Mouse (Mus musculus) CD4-positive, CD25-positive, alpha-beta regulatory T cell, adult 4 months (primary cell): ENCODE data around the gene Arsb. TPM values are rescaled to one million over a fixed set of nuclear protein-coding genes. Genes with fewer than 3 reads are reported as not detected.
"Not testable (repeated sequence)": the region's sequence is repeated elsewhere in the genome, so short reads cannot be mapped to it uniquely, and the experiment has no call there.

Source experiments
- ATAC-seq: one replicate; pipeline ENCODE4 v1.8.0; 2017
- polyA plus RNA-seq, 2 experiments: library from polyadenylated mRNA; unstranded; fragments of 100-300 nt; shearing (Covaris generic); gene quantifications; one replicate each; pipeline ENCODE4 v1.2.1; 2017

The Arsb gene
- polyA plus RNA-seq, 2 experiments from 2014 or later, result 8.7 to 9.1 TPM

GRCm38 (mm10) chr13:93792945-93793642, 21.7 kb downstream of the Arsb start:
- peak; percentile 41 for ATAC-seq

- no peak for ATAC-seq
Observed at GRCm38 (mm10) chr13:93793643-93794182, 22.3 kb downstream of the Arsb start.

GRCm38 (mm10) chr13:93797011-93797600, 25.7 kb downstream of the Arsb start:
- ATAC-seq, result no peak

GRCm38 (mm10) chr13:93810311-93810710, 38.9 kb downstream of the Arsb start:
- ATAC-seq, result not testable (repeated sequence)

GRCm38 (mm10) chr13:93814081-93814480, 42.7 kb downstream of the Arsb start:
- no peak for ATAC-seq

GRCm38 (mm10) chr13:93814676-93815075, 43.2 kb downstream of the Arsb start:
- ATAC-seq, result peak; percentile 37

GRCm38 (mm10) chr13:93815128-93815527, 43.7 kb downstream of the Arsb start:
- no peak for ATAC-seq

GRCm38 (mm10) chr13:93816127-93816526, 44.7 kb downstream of the Arsb start:
- no peak for ATAC-seq

- no peak for ATAC-seq
Observed at GRCm38 (mm10) chr13:93816688-93817331, 45.4 kb downstream of the Arsb start.

GRCm38 (mm10) chr13:93820173-93820572, 48.7 kb downstream of the Arsb start:
- no peak for ATAC-seq

GRCm38 (mm10) chr13:93822001-93822400, 50.6 kb downstream of the Arsb start:
- no peak for ATAC-seq

- no peak for ATAC-seq
Observed at GRCm38 (mm10) chr13:93825792-93826558, 54.5 kb downstream of the Arsb start.

- no peak for ATAC-seq
Observed at GRCm38 (mm10) chr13:93827745-93828144, 56.3 kb downstream of the Arsb start.

- no peak for ATAC-seq
Observed at GRCm38 (mm10) chr13:93829565-93830293, 58.3 kb downstream of the Arsb start.

GRCm38 (mm10) chr13:93830294-93830645, 58.8 kb downstream of the Arsb start:
- no peak for ATAC-seq

GRCm38 (mm10) chr13:93837481-93838225, 66.2 kb downstream of the Arsb start:
- no peak for ATAC-seq

- ATAC-seq, result no peak
Observed at GRCm38 (mm10) chr13:93838431-93839136, 67.2 kb downstream of the Arsb start.

GRCm38 (mm10) chr13:93839137-93839630, 67.8 kb downstream of the Arsb start:
- ATAC-seq, result no peak

GRCm38 (mm10) chr13:93839721-93840120, 68.3 kb downstream of the Arsb start:
- no peak for ATAC-seq

- ATAC-seq, result no peak
Observed at GRCm38 (mm10) chr13:93840146-93840545, 68.7 kb downstream of the Arsb start.
